Comparison of ENCODE assay signal across 8 mouse cellular contexts in the genomic region with DNA sequence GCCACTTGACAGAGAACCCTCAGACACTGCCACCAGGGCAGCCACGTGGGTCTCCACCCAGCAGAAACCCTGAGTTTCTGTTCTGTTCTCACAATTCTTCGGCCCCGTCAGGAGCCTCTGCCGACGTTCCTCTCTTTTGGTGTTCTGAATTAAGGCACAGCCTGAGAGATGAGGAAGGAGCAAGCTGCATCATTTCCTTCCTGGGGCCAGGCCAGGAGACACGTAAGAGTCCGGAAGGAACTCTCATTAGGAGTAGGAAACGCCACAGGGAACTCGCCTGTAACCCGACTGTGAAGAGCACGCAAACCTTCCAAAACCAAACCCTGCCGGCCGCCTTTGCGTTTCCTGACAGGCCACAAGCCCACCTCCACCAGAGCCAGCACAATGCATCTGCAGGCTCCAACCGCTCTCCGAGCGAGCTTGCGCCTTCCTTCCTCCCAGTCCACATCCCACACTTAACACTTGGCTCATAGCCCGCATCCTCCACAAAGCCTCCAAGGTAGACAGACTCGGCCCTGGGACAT. TPM values are rescaled to one million over a fixed set of nuclear protein-coding genes. Genes with fewer than 3 reads are reported as not detected.
DNase-seq lines count a peak whose midpoint lies in the region; ATAC-seq lines count a peak whose summit lies in the region.

No protein-coding gene starts in this region.

- peak overlapping the region; percentile 38 for H3K4me2 ChIP-seq in liver, embryonic 13.5 days
- H3K4me2 ChIP-seq in midbrain, embryonic 14.5 days (ENCODE audit: low read length): no peak overlapping the region
- H3K4me2 ChIP-seq in midbrain, embryonic 15.5 days: no peak overlapping the region

- no peaks in the 10 kb centered on the region for H3K36me3 ChIP-seq in embryonic facial prominence, embryonic 10.5 days (replicated peaks)
- H3K36me3 ChIP-seq in liver, embryonic 13.5 days: no peaks in the 10 kb centered on the region
- no peaks in the 10 kb centered on the region for H3K36me3 ChIP-seq in midbrain, embryonic 14.5 days (ENCODE audit: control insufficient read depth, insufficient read depth, low read length)
- H3K36me3 ChIP-seq in midbrain, embryonic 15.5 days (replicated peaks): no peaks in the 10 kb centered on the region

- no peak overlapping the region for H3K4me3 ChIP-seq in embryonic facial prominence, embryonic 10.5 days
- 0 out of 2 replicates have a peak overlapping the region, but pooled peaks have one; percentile 4 for H3K4me3 ChIP-seq in liver, embryonic 13.5 days (replicated peaks)
- H3K4me3 ChIP-seq in midbrain, embryonic 14.5 days (replicated peaks; ENCODE audit: low read depth, low read length): no peak overlapping the region
- H3K4me3 ChIP-seq in midbrain, embryonic 15.5 days: no peak overlapping the region

- no peaks in the 10 kb centered on the region; the same call in 1 of the 2 replicates for H3K4me1 ChIP-seq in embryonic facial prominence, embryonic 10.5 days
- peaks cover 40% of the 10 kb centered on the region for H3K4me1 ChIP-seq in liver, embryonic 13.5 days (replicated peaks)
- H3K4me1 ChIP-seq in midbrain, embryonic 14.5 days (ENCODE audit: control insufficient read depth, insufficient read depth, low read length): no peaks in the 10 kb centered on the region
- H3K4me1 ChIP-seq in midbrain, embryonic 15.5 days: no peaks in the 10 kb centered on the region

- no peaks in the 10 kb centered on the region for H3K9me3 ChIP-seq in embryonic facial prominence, embryonic 10.5 days
- no peaks in the 10 kb centered on the region for H3K9me3 ChIP-seq in liver, embryonic 13.5 days (replicated peaks)
- H3K9me3 ChIP-seq in midbrain, embryonic 14.5 days (ENCODE audit: control insufficient read depth, low read length): no peaks in the 10 kb centered on the region
- no peaks in the 10 kb centered on the region for H3K9me3 ChIP-seq in midbrain, embryonic 15.5 days

- H3K9ac ChIP-seq in liver, embryonic 13.5 days: 0 out of 2 replicates have a peak overlapping the region, but pooled peaks have one; percentile 22
- no peak overlapping the region for H3K9ac ChIP-seq in midbrain, embryonic 14.5 days (replicated peaks; ENCODE audit: low read length)
- no peak overlapping the region for H3K9ac ChIP-seq in midbrain, embryonic 15.5 days

- peak; percentile 11 to 29 for DNase-seq in left cerebral cortex, adult 18-20 months (ENCODE audit: low spot score in 2 of 2)
- DNase-seq in left cerebral cortex, adult 11 months (ENCODE audit: low spot score): no peak
- peak; percentile 21 for DNase-seq in embryonic facial prominence, embryonic 10.5 days (ENCODE audit: low spot score)
- DNase-seq in heart, postnatal 36 days: peak; percentile 87 to 89
- peak; percentile 4 for DNase-seq in liver, embryonic 13.5 days
- DNase-seq in right cerebral cortex, postnatal 10 days (ENCODE audit: low spot score in 2 of 2): peak; percentile 49 to 57
- no peak for DNase-seq in midbrain, embryonic 14.5 days

- no peaks in the 10 kb centered on the region for H3K27me3 ChIP-seq in embryonic facial prominence, embryonic 10.5 days (replicated peaks; ENCODE audit: low read depth, poor library complexity, severe bottlenecking)
- H3K27me3 ChIP-seq in liver, embryonic 13.5 days: peaks cover 7% of the 10 kb centered on the region; the same call in 1 of the 2 replicates
- no peaks in the 10 kb centered on the region for H3K27me3 ChIP-seq in midbrain, embryonic 14.5 days (ENCODE audit: control insufficient read depth, insufficient read depth, low read length)
- no peaks in the 10 kb centered on the region for H3K27me3 ChIP-seq in midbrain, embryonic 15.5 days (replicated peaks)

- peak overlapping the region; percentile 30; the same call in 1 of the 2 replicates for H3K27ac ChIP-seq in embryonic facial prominence, embryonic 10.5 days (replicated peaks)
- 0 out of 2 replicates have a peak overlapping the region, but pooled peaks have one; percentile 50 for H3K27ac ChIP-seq in liver, embryonic 13.5 days
- H3K27ac ChIP-seq in midbrain, embryonic 14.5 days (replicated peaks; ENCODE audit: low read depth, low read length): no peak overlapping the region
- no peak overlapping the region for H3K27ac ChIP-seq in midbrain, embryonic 15.5 days

- WGBS in embryonic facial prominence, embryonic 10.5 days: 86% methylated on average over 20 of the region's 20 CpGs
- WGBS in liver, embryonic 13.5 days (ENCODE audit: insufficient replicate concordance): 20% methylated on average over 20 of the region's 20 CpGs
- 89% methylated on average over 20 of the region's 20 CpGs for WGBS in midbrain, embryonic 14.5 days
- WGBS in midbrain, embryonic 15.5 days: 86% methylated on average over 20 of the region's 20 CpGs

- intact Hi-C loops in heart, postnatal 36 days (cut with DNase I): loop anchor here (1.0 to 2.0 kb wide), 2 partner anchors 10 to 57 kb away; no protein-coding TSS in a partner anchor

- peak; percentile 41; the same call in 1 of the 2 replicates for ATAC-seq in liver, embryonic 13.5 days (ENCODE audit: low read depth)
- ATAC-seq in midbrain, embryonic 14.5 days (ENCODE audit: low FRiP score, low TSS enrichment): no peak
- ATAC-seq in midbrain, embryonic 15.5 days (replicated peaks): no peak

RNA-seq across cellular contexts. Expression of a gene that starts 44.7 kb away (rescaled TPM):
- total RNA-seq in left cerebral cortex, adult 18-20 months (2021): 1 to 10 TPM; 6.0 to 6.2 TPM
- 25.5 and 26.0 TPM in 2 replicates for polyA plus RNA-seq in embryonic facial prominence, embryonic 10.5 days (2016; fragmentation: Nextera tagmentation; extraction: Ambion mirVana)
- 100 to 1,000 TPM in 1 of 2 experiments, 10 to 100 TPM in 1; 80.1 to 100 TPM for total RNA-seq in heart, postnatal 36 days (2021)
- 7.7 and 10.0 TPM in 2 replicates for polyA plus RNA-seq in liver, embryonic 13.5 days (2015; fragmentation: Nextera tagmentation; extraction: Ambion mirVana)
- polyA plus RNA-seq in midbrain, embryonic 14.5 days (2014; fragmentation: Nextera tagmentation; extraction: Ambion mirVana): 9.2 and 26.9 TPM in 2 replicates
- polyA plus RNA-seq in midbrain, embryonic 15.5 days (2015; fragmentation: Nextera tagmentation; extraction: Ambion mirVana): 25.0 and 25.4 TPM in 2 replicates

Comparison
In these comparisons a context has a peak if more than half of its experiments do, and no peak if none do; other contexts are left out.
1. DNase-seq: peak in left cerebral cortex, adult 18-20 months (2 of 2), embryonic facial prominence, embryonic 10.5 days (single experiment), heart, postnatal 36 days (2 of 2), liver, embryonic 13.5 days (single experiment) and right cerebral cortex, postnatal 10 days (2 of 2); none in left cerebral cortex, adult 11 months (single experiment) and midbrain, embryonic 14.5 days (single experiment).
2. H3K27ac ChIP-seq: peak in embryonic facial prominence, embryonic 10.5 days (single experiment) and liver, embryonic 13.5 days (single experiment); none in midbrain, embryonic 14.5 days (single experiment) and midbrain, embryonic 15.5 days (single experiment).